Mouse (Mus musculus): ENCODE measurements at regions not wholly inside any gene's neighbourhood (a gene's known extent, or its start where the extent isn't known, plus 50 kb on each side); places are given as distances from the start of the nearest gene placed in this dataset.

DNA sequence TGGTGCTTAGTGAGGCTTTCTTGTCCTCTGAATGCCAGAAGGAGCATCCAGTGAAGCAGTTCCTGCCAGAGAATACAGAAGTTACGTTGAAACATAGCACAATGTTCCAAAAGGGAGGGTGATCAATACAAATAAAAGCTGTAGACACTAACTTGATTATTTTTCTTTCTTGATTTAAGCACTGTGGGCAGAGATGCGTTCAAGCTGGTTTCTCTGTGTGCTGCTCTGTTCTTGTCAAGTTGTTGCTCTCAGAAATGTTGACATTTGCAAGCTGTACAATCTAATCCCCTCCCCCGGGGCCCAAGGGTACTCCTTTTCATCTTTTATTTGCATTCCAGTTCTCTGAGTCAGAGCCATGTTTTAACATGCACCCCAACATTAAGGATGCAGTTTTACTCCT lies 177.7 kb downstream of the Npr3 start:
- H3K9me3 ChIP-seq (replicated peaks; ENCODE audit: control insufficient read depth, low read length, poor library complexity, severe bottlenecking) = no peaks in the 10 kb centered on the region
- H3K9ac ChIP-seq (ENCODE audit: low read depth, low read length) = no peak overlapping the region
- no peaks in the 10 kb centered on the region for H3K4me1 ChIP-seq (ENCODE audit: control insufficient read depth, insufficient read depth, low read length)
- no peak overlapping the region for H3K27ac ChIP-seq (ENCODE audit: low read length)
- no peaks in the 10 kb centered on the region for H3K27me3 ChIP-seq (ENCODE audit: control insufficient read depth, insufficient read depth, low read depth, low read length)
- ATAC-seq = no peak
- WGBS = 37% methylated on average over 3 of the region's 3 CpGs
- no peak overlapping the region for H3K4me3 ChIP-seq (ENCODE audit: low read depth, low read length)
- H3K4me2 ChIP-seq (ENCODE audit: low read length) = no peak overlapping the region
- no peaks in the 10 kb centered on the region for H3K36me3 ChIP-seq (ENCODE audit: control insufficient read depth, insufficient read depth, low read length)

DNA sequence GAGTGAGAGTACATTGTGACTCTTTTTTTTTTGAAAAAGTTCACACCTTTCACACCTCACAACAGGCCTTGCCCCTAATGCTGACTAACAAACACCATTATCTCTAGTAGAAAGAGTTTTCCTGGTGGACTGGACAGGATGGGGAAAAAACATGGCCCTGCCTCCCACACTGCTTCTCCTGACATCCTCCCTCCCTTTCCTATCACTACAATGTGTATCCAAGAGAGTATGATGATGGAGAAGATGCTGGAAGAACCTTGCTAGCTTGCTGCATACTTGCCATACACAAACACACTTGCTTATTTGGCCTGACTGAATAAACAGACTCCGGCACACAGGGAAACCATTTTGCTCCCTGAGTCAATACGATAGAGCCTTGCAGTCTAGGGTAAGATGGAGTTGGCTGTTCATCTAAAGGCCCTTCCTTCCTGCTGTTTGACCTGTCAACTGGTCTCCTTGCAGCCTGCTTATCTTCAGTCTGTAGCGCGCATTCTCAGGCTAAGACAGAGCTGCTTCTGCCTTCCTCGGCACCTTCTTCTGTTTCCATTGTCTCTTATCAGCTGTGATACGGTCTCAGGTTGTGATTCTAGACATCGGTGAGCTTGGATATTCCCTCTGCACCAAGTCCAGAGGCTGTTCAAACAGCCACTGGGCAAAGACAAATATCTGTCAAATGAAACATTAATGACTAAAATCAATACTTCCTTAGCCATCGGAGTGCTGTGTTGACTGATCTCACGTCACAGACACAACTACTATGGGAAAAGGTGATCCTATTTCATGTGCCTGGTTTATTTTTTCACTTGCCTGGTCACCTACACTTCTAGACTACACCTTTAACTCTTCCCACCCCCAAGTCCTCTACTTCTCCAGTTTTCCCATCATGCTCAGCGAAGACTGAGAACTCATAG lies 181.2 kb downstream of the Npr3 start:
- no peak overlapping the region for H3K27ac ChIP-seq (ENCODE audit: low read length)
- no peak overlapping the region for H3K9ac ChIP-seq (ENCODE audit: low read depth, low read length)
- no peak overlapping the region for H3K4me3 ChIP-seq (ENCODE audit: low read depth, low read length)
- whole genome bisulfite sequencing = 85% methylated on average over 10 of the region's 10 CpGs
- ATAC-seq = no peak
- no peaks in the 10 kb centered on the region for H3K27me3 ChIP-seq (ENCODE audit: control insufficient read depth, insufficient read depth, low read depth, low read length)
- H3K9me3 ChIP-seq (replicated peaks; ENCODE audit: control insufficient read depth, low read length, poor library complexity, severe bottlenecking) = no peaks in the 10 kb centered on the region
- no peaks in the 10 kb centered on the region for H3K4me1 ChIP-seq (ENCODE audit: control insufficient read depth, insufficient read depth, low read length)
- H3K4me2 ChIP-seq (ENCODE audit: low read length) = no peak overlapping the region
- H3K36me3 ChIP-seq (ENCODE audit: control insufficient read depth, insufficient read depth, low read length) = no peaks in the 10 kb centered on the region

DNA sequence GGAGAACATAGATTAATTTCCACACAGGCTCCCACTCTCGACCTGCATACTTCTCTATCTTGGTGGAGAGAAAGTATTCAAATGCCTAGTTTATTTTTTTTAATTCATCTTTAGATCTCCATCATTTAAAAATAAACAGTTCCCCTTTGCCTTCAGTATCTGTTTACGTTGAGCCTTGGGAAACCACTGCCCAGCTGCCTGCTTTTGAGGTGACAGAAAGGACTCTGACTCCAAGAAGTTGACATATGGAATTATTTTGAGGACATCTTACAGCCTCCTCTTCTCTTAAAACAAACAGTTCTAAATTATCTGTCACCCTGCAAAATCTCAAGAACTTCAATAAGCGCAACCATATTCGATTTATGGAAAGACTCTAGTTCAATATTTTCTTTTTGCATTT lies 186.4 kb downstream of the Npr3 start:
- no peak overlapping the region for H3K9ac ChIP-seq (ENCODE audit: low read depth, low read length)
- no peak for ATAC-seq
- no peak overlapping the region for H3K27ac ChIP-seq (ENCODE audit: low read length)
- no peaks in the 10 kb centered on the region for H3K4me1 ChIP-seq (ENCODE audit: control insufficient read depth, insufficient read depth, low read length)
- no peaks in the 10 kb centered on the region for H3K36me3 ChIP-seq (ENCODE audit: control insufficient read depth, insufficient read depth, low read length)
- 85% methylated on average over 4 of the region's 4 CpGs for WGBS
- H3K4me2 ChIP-seq (ENCODE audit: low read length) = no peak overlapping the region
- H3K27me3 ChIP-seq (ENCODE audit: control insufficient read depth, insufficient read depth, low read depth, low read length) = no peaks in the 10 kb centered on the region
- no peaks in the 10 kb centered on the region for H3K9me3 ChIP-seq (replicated peaks; ENCODE audit: control insufficient read depth, low read length, poor library complexity, severe bottlenecking)
- H3K4me3 ChIP-seq (ENCODE audit: low read depth, low read length) = no peak overlapping the region

DNA sequence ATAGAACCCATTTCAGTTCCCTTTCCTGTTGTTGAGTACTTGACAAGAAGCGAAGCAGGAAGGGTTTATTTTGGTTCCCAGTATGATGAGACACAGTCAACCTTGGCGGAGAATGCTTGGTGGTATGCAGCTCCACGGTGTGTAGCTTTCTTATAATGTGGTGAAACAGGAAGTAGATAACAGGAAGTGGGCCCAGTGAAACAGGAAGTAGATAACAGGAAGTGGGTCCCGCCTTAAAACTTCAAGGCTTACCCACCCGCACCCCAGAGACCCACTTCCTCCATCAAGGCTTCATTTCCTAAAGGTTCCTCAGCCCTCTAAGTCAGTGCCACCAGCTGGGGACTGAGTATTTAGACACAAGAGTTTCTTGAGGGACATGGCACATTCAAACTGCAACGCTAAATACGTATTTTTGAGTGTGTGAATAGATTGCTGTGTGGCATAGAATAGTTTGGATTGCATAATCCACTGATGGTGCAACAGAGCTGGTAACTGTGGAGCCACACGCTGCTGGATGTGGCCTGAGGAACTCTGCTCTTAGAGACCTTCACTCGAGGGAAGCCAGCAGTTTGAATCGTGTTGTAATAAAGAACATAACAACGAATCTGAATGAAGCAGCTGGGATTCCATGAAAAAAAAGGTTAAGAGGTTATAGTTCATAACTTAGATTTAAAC lies 190.8 kb downstream of the Npr3 start:
- H3K4me2 ChIP-seq (ENCODE audit: low read length) = no peak overlapping the region
- H3K9ac ChIP-seq (ENCODE audit: low read depth, low read length) = no peak overlapping the region
- no peaks in the 10 kb centered on the region for H3K9me3 ChIP-seq (replicated peaks; ENCODE audit: control insufficient read depth, low read length, poor library complexity, severe bottlenecking)
- no peak for ATAC-seq
- H3K27me3 ChIP-seq (ENCODE audit: control insufficient read depth, insufficient read depth, low read depth, low read length) = no peaks in the 10 kb centered on the region
- no peak overlapping the region for H3K27ac ChIP-seq (ENCODE audit: low read length)
- WGBS = 92% methylated on average over 11 of the region's 11 CpGs
- H3K36me3 ChIP-seq (ENCODE audit: control insufficient read depth, insufficient read depth, low read length) = no peaks in the 10 kb centered on the region
- H3K4me3 ChIP-seq (ENCODE audit: low read depth, low read length) = no peak overlapping the region
- H3K4me1 ChIP-seq (ENCODE audit: control insufficient read depth, insufficient read depth, low read length) = no peaks in the 10 kb centered on the region

DNA sequence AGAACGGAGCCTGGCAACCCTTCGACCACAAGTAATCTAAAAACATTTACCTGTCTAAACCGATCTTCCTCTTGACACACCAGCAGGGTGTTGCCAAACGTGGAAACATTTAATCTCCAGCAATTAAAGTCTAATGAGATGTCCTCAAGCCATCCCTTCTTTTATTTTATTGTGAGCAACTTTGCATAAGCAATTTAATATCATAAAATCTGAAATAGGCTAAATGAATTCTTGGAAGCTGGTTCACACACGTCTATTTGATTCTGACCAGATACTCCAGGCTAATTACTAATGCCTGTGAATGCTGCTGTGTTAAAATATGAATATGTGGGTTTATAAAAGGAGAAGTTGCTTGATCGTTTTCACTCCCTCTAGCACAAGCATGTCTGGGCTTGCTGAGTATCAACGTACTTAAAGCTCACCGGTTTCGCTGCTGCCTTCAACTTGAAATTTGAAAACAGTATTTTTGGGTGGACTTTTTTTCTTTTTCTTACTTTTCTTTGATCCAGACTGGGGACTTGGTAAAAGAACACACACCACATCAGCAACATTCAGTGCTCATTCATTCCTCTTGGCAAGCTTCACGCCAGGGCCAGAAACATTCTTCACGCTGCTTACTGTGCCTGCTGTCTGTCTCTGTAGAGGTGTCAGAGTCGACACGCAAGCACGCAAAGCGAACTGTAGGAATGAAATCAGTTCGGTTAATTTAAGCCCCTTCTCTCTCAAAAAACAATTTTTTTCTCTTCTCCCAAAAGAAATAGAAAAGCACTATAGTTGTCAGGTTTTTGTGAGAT lies 194.4 kb downstream of the Npr3 start:
- Histone ChIP-seq H3K4me3 (ENCODE audit: low read depth, low read length) (no peak overlapping the region), H3K4me2 (ENCODE audit: low read length) (no peak overlapping the region), H3K9ac (ENCODE audit: low read depth, low read length) (no peak overlapping the region), H3K27me3 (ENCODE audit: control insufficient read depth, insufficient read depth, low read depth, low read length) (no peaks in the 10 kb centered on the region), H3K9me3 (replicated peaks; ENCODE audit: control insufficient read depth, low read length, poor library complexity, severe bottlenecking) (no peaks in the 10 kb centered on the region), H3K4me1 (ENCODE audit: control insufficient read depth, insufficient read depth, low read length) (no peaks in the 10 kb centered on the region), H3K36me3 (ENCODE audit: control insufficient read depth, insufficient read depth, low read length) (no peaks in the 10 kb centered on the region), H3K27ac (ENCODE audit: low read length) (no peak overlapping the region)
- WGBS = 79% methylated on average over 16 of the region's 16 CpGs
- no peak for ATAC-seq

DNA sequence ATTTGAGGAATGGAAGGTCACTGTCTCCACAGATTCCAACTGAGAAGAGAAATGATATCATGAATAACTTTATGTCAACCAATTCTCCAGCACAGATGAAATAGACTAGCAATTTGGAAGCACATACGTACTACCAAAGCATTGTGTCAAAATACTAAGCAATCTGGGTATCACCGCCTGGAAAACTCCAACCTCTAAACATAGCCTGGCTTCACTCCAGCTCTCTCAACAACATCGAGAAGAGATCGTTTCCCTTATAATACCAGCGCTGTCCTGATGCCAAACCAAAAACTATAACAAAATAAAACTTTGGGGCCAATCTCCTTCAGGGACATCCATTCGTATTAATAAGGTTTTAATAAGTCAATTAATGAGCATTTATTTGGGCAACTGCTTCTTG lies 205.8 kb downstream of the Npr3 start:
- Histone ChIP-seq H3K4me3 (ENCODE audit: low read depth, low read length) (no peak overlapping the region), H3K9ac (ENCODE audit: low read depth, low read length) (no peak overlapping the region), H3K9me3 (replicated peaks; ENCODE audit: control insufficient read depth, low read length, poor library complexity, severe bottlenecking) (no peaks in the 10 kb centered on the region), H3K27me3 (ENCODE audit: control insufficient read depth, insufficient read depth, low read depth, low read length) (no peaks in the 10 kb centered on the region), H3K4me1 (ENCODE audit: control insufficient read depth, insufficient read depth, low read length) (no peaks in the 10 kb centered on the region; the same call in 1 of the 2 replicates), H3K36me3 (ENCODE audit: control insufficient read depth, insufficient read depth, low read length) (no peaks in the 10 kb centered on the region), H3K4me2 (ENCODE audit: low read length) (no peak overlapping the region), H3K27ac (ENCODE audit: low read length) (no peak overlapping the region)
- no peak for ATAC-seq
- WGBS = 86% methylated on average over 6 of the region's 6 CpGs

DNA sequence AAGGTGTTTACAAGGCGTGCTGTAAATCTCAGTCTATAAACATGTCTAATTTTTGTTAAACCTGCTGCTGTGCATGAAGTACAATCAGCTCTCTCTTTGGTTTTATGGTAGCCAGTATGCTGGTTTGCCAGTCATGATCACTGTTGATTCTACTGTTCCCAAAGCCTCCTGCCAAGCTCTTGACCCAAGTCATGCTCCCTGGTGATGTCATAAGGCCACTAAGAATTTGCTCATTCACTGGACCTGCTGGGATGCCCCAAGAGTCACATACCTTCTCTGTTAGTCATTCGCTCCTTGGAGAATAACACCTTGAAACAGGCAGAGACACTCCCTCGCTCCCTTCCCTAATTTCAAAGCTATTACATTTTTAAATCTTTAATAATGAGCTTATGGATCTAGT lies 207.2 kb downstream of the Npr3 start:
- Histone ChIP-seq H3K27ac (ENCODE audit: low read length) (no peak overlapping the region), H3K4me3 (ENCODE audit: low read depth, low read length) (no peak overlapping the region), H3K4me2 (ENCODE audit: low read length) (no peak overlapping the region), H3K9me3 (replicated peaks; ENCODE audit: control insufficient read depth, low read length, poor library complexity, severe bottlenecking) (no peaks in the 10 kb centered on the region), H3K27me3 (ENCODE audit: control insufficient read depth, insufficient read depth, low read depth, low read length) (no peaks in the 10 kb centered on the region), H3K4me1 (ENCODE audit: control insufficient read depth, insufficient read depth, low read length) (no peaks in the 10 kb centered on the region; the same call in 1 of the 2 replicates), H3K9ac (ENCODE audit: low read depth, low read length) (no peak overlapping the region), H3K36me3 (ENCODE audit: control insufficient read depth, insufficient read depth, low read length) (no peaks in the 10 kb centered on the region)
- no peak for ATAC-seq
- WGBS = 76% methylated on average over 3 of the region's 3 CpGs

DNA sequence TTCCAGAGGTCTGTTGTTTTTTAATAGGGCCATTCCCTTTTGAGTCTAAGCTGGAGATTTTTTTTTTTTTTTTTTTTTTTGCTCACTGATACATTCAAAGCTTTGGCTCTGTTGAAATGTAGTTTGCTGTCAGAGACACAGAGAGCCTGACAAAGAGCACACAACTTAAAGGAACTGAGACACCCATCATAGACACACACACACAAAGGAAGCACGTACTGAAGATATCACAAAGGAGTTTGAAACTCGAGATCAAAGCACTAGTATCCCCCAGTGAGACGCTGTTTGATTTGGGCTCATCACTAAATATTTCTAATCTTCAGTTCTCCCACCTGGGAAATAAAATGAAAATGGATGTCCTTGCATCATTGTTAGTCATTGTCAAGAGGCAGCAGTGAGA lies 210.0 kb downstream of the Npr3 start:
- no peaks in the 10 kb centered on the region for H3K9me3 ChIP-seq (replicated peaks; ENCODE audit: control insufficient read depth, low read length, poor library complexity, severe bottlenecking)
- no peaks in the 10 kb centered on the region for H3K27me3 ChIP-seq (ENCODE audit: control insufficient read depth, insufficient read depth, low read depth, low read length)
- 0 out of 2 replicates have a peak, but pooled peaks have one; percentile 64 for ATAC-seq
- 33% methylated on average over 3 of the region's 3 CpGs for WGBS
- H3K27ac ChIP-seq (ENCODE audit: low read length) = no peak overlapping the region
- no peaks in the 10 kb centered on the region; the same call in 1 of the 2 replicates for H3K4me1 ChIP-seq (ENCODE audit: control insufficient read depth, insufficient read depth, low read length)
- H3K4me3 ChIP-seq (ENCODE audit: low read depth, low read length) = no peak overlapping the region
- no peaks in the 10 kb centered on the region for H3K36me3 ChIP-seq (ENCODE audit: control insufficient read depth, insufficient read depth, low read length)
- H3K4me2 ChIP-seq (ENCODE audit: low read length) = no peak overlapping the region
- H3K9ac ChIP-seq (ENCODE audit: low read depth, low read length) = no peak overlapping the region

Data from midbrain, embryonic 16.5 days (tissue).